In the genomic region with DNA sequence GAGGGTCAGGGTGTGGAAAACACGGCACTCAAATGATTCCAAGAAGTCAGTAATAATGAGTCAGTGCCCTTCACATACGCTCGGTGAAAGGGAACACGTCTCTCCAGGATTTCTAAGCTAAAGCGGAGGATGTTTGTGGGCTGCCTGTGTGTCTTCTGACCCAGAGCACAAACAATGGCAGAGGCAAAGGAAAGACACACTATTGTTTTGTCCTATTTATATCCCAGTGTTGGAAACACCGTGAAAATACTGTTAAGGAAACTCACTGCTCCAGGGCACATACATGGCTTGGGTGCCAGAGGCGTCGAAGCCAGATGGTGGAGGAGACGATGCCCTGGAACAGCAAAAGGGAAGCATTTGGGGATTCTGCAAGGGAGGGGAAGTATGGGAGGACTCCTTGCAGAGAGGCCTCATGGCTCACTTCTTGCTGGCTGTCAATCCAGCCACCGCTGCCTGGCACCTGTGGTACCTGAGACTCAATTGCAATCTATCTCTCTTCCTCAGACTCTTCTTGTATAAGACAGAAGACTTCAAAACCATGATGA, we compare ENCODE assay signal across 21 mouse cellular contexts.
DNase-seq lines count a peak whose midpoint lies in the region; ATAC-seq lines count a peak whose summit lies in the region.
"Had no signal": no experiment of that assay in that cellular context is flagged by ENCODE, and none has a peak within 500 bp of the region (broad histone marks: within the 10 kb centered on the region; RNA-seq: fewer than 3 reads in every experiment).

No protein-coding gene starts in this region.

- H3K4me3 ChIP-seq in heart, embryonic 15.5 days: no peak overlapping the region
- H3K4me3 ChIP-seq in midbrain, embryonic 11.5 days (ENCODE audit: low read depth, low read length): no peak overlapping the region
- H3K4me3 ChIP-seq in midbrain, embryonic 10.5 days: no peak overlapping the region
- H3K4me3 ChIP-seq: embryonic facial prominence, embryonic 13.5 days; forebrain, embryonic 12.5 days; heart, embryonic 12.5 days; hindbrain, embryonic 13.5 days; intestine, embryonic 15.5 days had no signal

- H3K9ac ChIP-seq in heart, embryonic 15.5 days: no peak overlapping the region
- H3K9ac ChIP-seq in midbrain, embryonic 11.5 days (ENCODE audit: low read length): no peak overlapping the region
- H3K9ac ChIP-seq: embryonic facial prominence, embryonic 13.5 days; forebrain, embryonic 12.5 days; forebrain, postnatal 0 days; heart, embryonic 12.5 days; hindbrain, embryonic 13.5 days; intestine, embryonic 15.5 days had no signal

- H3K27ac ChIP-seq in heart, embryonic 15.5 days: 0 out of 2 replicates have a peak overlapping the region, but pooled peaks have one; percentile 15
- H3K27ac ChIP-seq in midbrain, embryonic 11.5 days (ENCODE audit: low read depth, low read length): no peak overlapping the region
- no peak overlapping the region for H3K27ac ChIP-seq in midbrain, embryonic 10.5 days (replicated peaks)
- H3K27ac ChIP-seq: embryonic facial prominence, embryonic 13.5 days; forebrain, embryonic 12.5 days; hindbrain, embryonic 13.5 days; intestine, embryonic 15.5 days had no signal

- no peaks in the 10 kb centered on the region for H3K36me3 ChIP-seq in heart, embryonic 15.5 days
- H3K36me3 ChIP-seq in midbrain, embryonic 11.5 days (ENCODE audit: control insufficient read depth, insufficient read depth, low read length): no peaks in the 10 kb centered on the region
- no peaks in the 10 kb centered on the region for H3K36me3 ChIP-seq in midbrain, embryonic 10.5 days
- H3K36me3 ChIP-seq: embryonic facial prominence, embryonic 13.5 days; forebrain, embryonic 12.5 days; G1E; heart, embryonic 12.5 days; hindbrain, embryonic 13.5 days; intestine, embryonic 15.5 days had no signal

- no peaks in the 10 kb centered on the region for H3K27me3 ChIP-seq in heart, embryonic 15.5 days
- H3K27me3 ChIP-seq in midbrain, embryonic 11.5 days (ENCODE audit: control insufficient read depth, insufficient read depth, low read length): no peaks in the 10 kb centered on the region
- peaks cover 11% of the 10 kb centered on the region for H3K27me3 ChIP-seq in midbrain, embryonic 10.5 days (ENCODE audit: low read depth, poor library complexity, severe bottlenecking)
- H3K27me3 ChIP-seq: embryonic facial prominence, embryonic 13.5 days; heart, embryonic 12.5 days; intestine, embryonic 15.5 days had no signal

- no peaks in the 10 kb centered on the region for H3K9me3 ChIP-seq in heart, embryonic 15.5 days (replicated peaks)
- no peaks in the 10 kb centered on the region for H3K9me3 ChIP-seq in midbrain, embryonic 11.5 days (ENCODE audit: control insufficient read depth, low read length)
- no peaks in the 10 kb centered on the region for H3K9me3 ChIP-seq in midbrain, embryonic 10.5 days (replicated peaks)
- H3K9me3 ChIP-seq: embryonic facial prominence, embryonic 13.5 days; forebrain, embryonic 12.5 days; G1E; heart, embryonic 12.5 days; hindbrain, embryonic 13.5 days; intestine, embryonic 15.5 days had no signal

- ATAC-seq in heart, embryonic 15.5 days (replicated peaks; ENCODE audit: insufficient number of reproducible peaks, insufficient read depth, low FRiP score, low read depth): no peak
- ATAC-seq in midbrain, embryonic 11.5 days (ENCODE audit: low FRiP score): no peak
- ATAC-seq: CD4-positive, CD25-positive, alpha-beta regulatory T cell, adult 4 months; forebrain, postnatal 0 days; intestine, embryonic 15.5 days had no signal

- peaks cover 11% of the 10 kb centered on the region for H3K4me1 ChIP-seq in heart, embryonic 15.5 days (replicated peaks)
- H3K4me1 ChIP-seq in midbrain, embryonic 11.5 days (ENCODE audit: control insufficient read depth, insufficient read depth, low read length): peaks cover 7% of the 10 kb centered on the region
- H3K4me1 ChIP-seq in midbrain, embryonic 10.5 days: peaks cover 21% of the 10 kb centered on the region

- 69% methylated on average over 10 of the region's 10 CpGs for WGBS in heart, embryonic 15.5 days
- WGBS in midbrain, embryonic 11.5 days: 86% methylated on average over 10 of the region's 10 CpGs
- WGBS in midbrain, embryonic 10.5 days: 84% methylated on average over 10 of the region's 10 CpGs

- no peak overlapping the region for H3K4me2 ChIP-seq in heart, embryonic 15.5 days
- no peak overlapping the region for H3K4me2 ChIP-seq in midbrain, embryonic 11.5 days
- H3K4me2 ChIP-seq: embryonic facial prominence, embryonic 13.5 days; forebrain, embryonic 12.5 days; heart, embryonic 12.5 days; hindbrain, embryonic 13.5 days; intestine, embryonic 15.5 days had no signal

- peak; percentile 52 to 69 for DNase-seq in cerebellum, postnatal 10 days
- no peak for DNase-seq in cerebellum, adult 8-10 months
- no peak for DNase-seq in heart, postnatal 4 days
- DNase-seq in midbrain, embryonic 11.5 days (ENCODE audit: low spot score, missing footprints): peak; percentile 45
- DNase-seq in midbrain, embryonic 10.5 days (ENCODE audit: low spot score): no peak
- no peak for DNase-seq in adrenal gland, postnatal 25 days
- DNase-seq: adrenal gland, adult 8-10 months; B cell, adult 2 months; cerebellum, adult 2 months; cerebellum, postnatal 25 days; forebrain, postnatal 0 days; gastrocnemius, postnatal 36 days; kidney, adult 18-20 months had no signal

Comparison
In these comparisons a context has a peak if more than half of its experiments do, and no peak if none do; other contexts are left out.
1. DNase-seq: peak in cerebellum, postnatal 10 days (2 of 2) and midbrain, embryonic 11.5 days (single experiment); none in cerebellum, adult 8-10 months (single experiment), heart, postnatal 4 days (single experiment), midbrain, embryonic 10.5 days (single experiment) and adrenal gland, postnatal 25 days (single experiment).